Mouse (Mus musculus) spleen, adult 2 months (tissue): ENCODE results near the gene Tmtc1.

Source experiments
- CTCF ChIP-seq: fragments of 200-500 bp; IDR thresholded peaks from 2 replicates; pipeline ENCODE4 v1.5.1; 2011; ENCODE audit warnings: mild to moderate bottlenecking, inconsistent platforms; ENCODE audit not compliant: insufficient read depth, insufficient read length, insufficient replicate concordance; ENCODE audit errors: extremely low read depth
- POLR2A ChIP-seq: fragments of 200-500 bp; IDR thresholded peaks from 2 replicates; pipeline ENCODE4 v1.6.1; 2011; ENCODE audit warnings: low read depth, low read length, inconsistent platforms

GRCm38 (mm10) chr6:148404500-148404899 lies 39.7 kb downstream of the Tmtc1 start:
- TF ChIP-seq CTCF, result no peak
- TF ChIP-seq POLR2A, result no peak
